ENCODE assay signal across 8 mouse cellular contexts in the genomic region with DNA sequence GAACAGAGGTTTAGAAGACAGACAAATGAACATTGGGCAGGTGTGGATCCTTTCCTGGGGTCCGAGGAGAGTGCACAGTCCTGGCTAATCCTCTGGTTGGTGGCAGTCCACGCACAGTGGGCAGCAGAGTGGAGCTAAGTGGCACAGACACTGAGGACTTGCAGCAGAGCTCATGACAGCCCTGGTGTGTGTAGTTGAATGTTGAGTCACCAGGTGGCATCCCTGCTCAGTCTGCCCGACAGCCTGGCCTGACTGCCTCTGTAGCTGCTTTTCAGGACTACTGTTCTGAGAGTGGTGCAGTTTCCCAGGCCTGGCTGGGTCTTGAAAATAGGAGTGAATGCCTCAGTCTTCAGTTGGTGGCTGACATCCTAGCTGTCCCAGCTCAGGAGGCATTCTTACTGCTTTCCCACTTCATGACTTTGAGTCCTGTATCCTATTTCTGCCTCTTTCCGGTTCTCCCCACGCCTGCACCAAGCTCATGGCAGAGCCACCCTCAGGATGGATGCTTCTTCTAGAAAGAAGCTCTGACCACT. TPM values are rescaled to one million over a fixed set of nuclear protein-coding genes. Genes with fewer than 3 reads are reported as not detected.
A peak's percentile ranks its signal among the peaks of the same experiment; 100 is the strongest.
DNase-seq lines count a peak whose midpoint lies in the region; ATAC-seq and TF ChIP-seq lines count a peak whose summit lies in the region.

No protein-coding gene starts in this region.

- no peaks in the 10 kb centered on the region for H3K36me3 ChIP-seq in heart, embryonic 11.5 days (ENCODE audit: control insufficient read depth, insufficient read depth, low read length)
- no peaks in the 10 kb centered on the region for H3K36me3 ChIP-seq in forebrain, postnatal 0 days (ENCODE audit: insufficient read depth)
- H3K36me3 ChIP-seq in kidney, embryonic 14.5 days (ENCODE audit: control insufficient read depth, insufficient read depth, low read length): no peaks in the 10 kb centered on the region
- peaks cover 15% of the 10 kb centered on the region for H3K36me3 ChIP-seq in liver, embryonic 15.5 days (replicated peaks)

- H3K4me3 ChIP-seq in heart, embryonic 11.5 days (ENCODE audit: low read depth, low read length): no peak overlapping the region
- H3K4me3 ChIP-seq in forebrain, postnatal 0 days (ENCODE audit: low read depth, low read length): no peak overlapping the region
- H3K4me3 ChIP-seq in kidney, embryonic 14.5 days (ENCODE audit: low read length): no peak overlapping the region
- no peak overlapping the region for H3K4me3 ChIP-seq in liver, embryonic 15.5 days (replicated peaks)

- WGBS in heart, embryonic 11.5 days (ENCODE audit: insufficient replicate concordance): 56% methylated on average over 5 of the region's 5 CpGs
- WGBS in forebrain, postnatal 0 days: 55% methylated on average over 5 of the region's 5 CpGs
- WGBS in kidney, embryonic 14.5 days: 62% methylated on average over 5 of the region's 5 CpGs
- 44% methylated on average over 5 of the region's 5 CpGs for WGBS in liver, embryonic 15.5 days (ENCODE audit: insufficient replicate concordance)

- H3K27me3 ChIP-seq in heart, embryonic 11.5 days (ENCODE audit: control insufficient read depth, insufficient read depth, low read length): no peaks in the 10 kb centered on the region
- no peaks in the 10 kb centered on the region for H3K27me3 ChIP-seq in forebrain, postnatal 0 days (ENCODE audit: insufficient read depth, low read length)
- H3K27me3 ChIP-seq in kidney, embryonic 14.5 days (ENCODE audit: control insufficient read depth, insufficient read depth, low read length): no peaks in the 10 kb centered on the region
- H3K27me3 ChIP-seq in liver, embryonic 15.5 days: no peaks in the 10 kb centered on the region

- H3K4me2 ChIP-seq in heart, embryonic 11.5 days: no peak overlapping the region
- H3K4me2 ChIP-seq in forebrain, postnatal 0 days (ENCODE audit: low read depth): no peak overlapping the region
- H3K4me2 ChIP-seq in kidney, embryonic 14.5 days (replicated peaks; ENCODE audit: low read depth, low read length): no peak overlapping the region
- H3K4me2 ChIP-seq in liver, embryonic 15.5 days: no peak overlapping the region

- no peak for DNase-seq in heart, adult 8-10 months (ENCODE audit: low spot score)
- DNase-seq in cerebellum, adult 8-10 months: peak; percentile 34
- peak; percentile 38 for DNase-seq in forebrain, postnatal 0 days
- peak; percentile 70 to 71 for DNase-seq in right cerebral cortex, postnatal 10 days (ENCODE audit: low spot score in 2 of 2)
- no peak for DNase-seq in thymus, postnatal 25 days

- H3K9ac ChIP-seq in heart, embryonic 11.5 days (ENCODE audit: low read depth, low read length): no peak overlapping the region
- no peak overlapping the region for H3K9ac ChIP-seq in forebrain, postnatal 0 days
- no peak overlapping the region for H3K9ac ChIP-seq in kidney, embryonic 14.5 days (ENCODE audit: low read depth, low read length)
- H3K9ac ChIP-seq in liver, embryonic 15.5 days: no peak overlapping the region

- H3K27ac ChIP-seq in heart, embryonic 11.5 days (ENCODE audit: low read depth, low read length): no peak overlapping the region
- H3K27ac ChIP-seq in forebrain, postnatal 0 days (ENCODE audit: low read depth, low read length): no peak overlapping the region
- no peak overlapping the region for H3K27ac ChIP-seq in kidney, embryonic 14.5 days (ENCODE audit: low read depth, low read length)
- H3K27ac ChIP-seq in liver, embryonic 15.5 days (replicated peaks): peak overlapping the region; percentile 71; the same call in 1 of the 2 replicates

- H3K9me3 ChIP-seq in heart, embryonic 11.5 days (replicated peaks; ENCODE audit: control insufficient read depth, low read length): no peaks in the 10 kb centered on the region
- H3K9me3 ChIP-seq in forebrain, postnatal 0 days (ENCODE audit: low read length): no peaks in the 10 kb centered on the region
- no peaks in the 10 kb centered on the region for H3K9me3 ChIP-seq in kidney, embryonic 14.5 days (ENCODE audit: control insufficient read depth, low read length)
- H3K9me3 ChIP-seq in liver, embryonic 15.5 days (replicated peaks): no peaks in the 10 kb centered on the region

- ATAC-seq in heart, embryonic 11.5 days (replicated peaks; ENCODE audit: insufficient number of reproducible peaks, low FRiP score, low TSS enrichment): 0 out of 2 replicates have a peak, but pooled peaks have one; percentile 36
- peak; percentile 86 for ATAC-seq in forebrain, postnatal 0 days
- peak; percentile 77 for ATAC-seq in kidney, embryonic 14.5 days (ENCODE audit: low FRiP score, low TSS enrichment)
- no peak for ATAC-seq in liver, embryonic 15.5 days (ENCODE audit: insufficient read depth)

- H3K4me1 ChIP-seq in heart, embryonic 11.5 days (ENCODE audit: control insufficient read depth, insufficient read depth, low read length): no peaks in the 10 kb centered on the region
- no peaks in the 10 kb centered on the region for H3K4me1 ChIP-seq in forebrain, postnatal 0 days (ENCODE audit: insufficient read depth)
- no peaks in the 10 kb centered on the region for H3K4me1 ChIP-seq in kidney, embryonic 14.5 days (ENCODE audit: control insufficient read depth, insufficient read depth, low read length)
- peaks cover 7% of the 10 kb centered on the region for H3K4me1 ChIP-seq in liver, embryonic 15.5 days (replicated peaks)

- peak; percentile 73 for TF ChIP-seq CTCF in forebrain, postnatal 0 days (IDR thresholded peaks at IDR 0.05; ENCODE audit: low read depth)

RNA-seq across cellular contexts. Expression of a gene that starts 16.7 kb away (rescaled TPM):
- 0.42 and 0.52 TPM in 2 replicates for polyA plus RNA-seq in heart, embryonic 11.5 days (2014; fragmentation: Nextera tagmentation; extraction: Ambion mirVana)
- 1 to 10 TPM in 2 of 4 experiments, under 1 TPM in 2; 0.44 to 1.4 (median 1.1) TPM for total RNA-seq in heart, adult 8-10 months (2022)
- total RNA-seq in forebrain, postnatal 0 days (2014; rRNA removed): 0.14 TPM in 1 of 2 replicates, not detected in the other
- 0.31 and 0.59 TPM in 2 replicates for polyA plus RNA-seq in forebrain, postnatal 0 days (2015; fragmentation: Nextera tagmentation; extraction: Ambion mirVana)
- polyA plus RNA-seq in kidney, embryonic 14.5 days (2014; fragmentation: Nextera tagmentation; extraction: Ambion mirVana): not detected in 2 replicates
- 47.0 and 60.4 TPM in 2 replicates for polyA plus RNA-seq in liver, embryonic 15.5 days (2015; fragmentation: Nextera tagmentation; extraction: Ambion mirVana)

RNA-seq across cellular contexts. Expression of a gene that starts 28.5 kb away (rescaled TPM):
- 7.4 and 8.1 TPM in 2 replicates for polyA plus RNA-seq in heart, embryonic 11.5 days (2014; fragmentation: Nextera tagmentation; extraction: Ambion mirVana)
- 1 to 10 TPM; 8.7 to 9.9 (median 9.3) TPM for total RNA-seq in heart, adult 8-10 months (2022)
- total RNA-seq in forebrain, postnatal 0 days (2014; rRNA removed): 19.3 and 27.0 TPM in 2 replicates
- polyA plus RNA-seq in forebrain, postnatal 0 days (2015; fragmentation: Nextera tagmentation; extraction: Ambion mirVana): 37.0 and 42.0 TPM in 2 replicates
- polyA plus RNA-seq in kidney, embryonic 14.5 days (2014; fragmentation: Nextera tagmentation; extraction: Ambion mirVana): 9.1 and 10.4 TPM in 2 replicates
- 5.7 and 6.0 TPM in 2 replicates for polyA plus RNA-seq in liver, embryonic 15.5 days (2015; fragmentation: Nextera tagmentation; extraction: Ambion mirVana)

Comparison
In these comparisons a context has a peak if more than half of its experiments do, and no peak if none do; other contexts are left out.
1. DNase-seq: peak in cerebellum, adult 8-10 months (single experiment), forebrain, postnatal 0 days (single experiment) and right cerebral cortex, postnatal 10 days (2 of 2); none in heart, adult 8-10 months (single experiment) and thymus, postnatal 25 days (single experiment).
2. RNA of a gene that starts 16.7 kb away (polyA plus RNA-seq): 47.0 to 60.4 TPM in liver, embryonic 15.5 days; 0.31 to 0.59 TPM in forebrain, postnatal 0 days, 0.42 to 0.52 TPM in heart, embryonic 11.5 days and not detected in kidney, embryonic 14.5 days; every median in the first group is over 10 times any median in the second.